Mouse (Mus musculus) testis, adult 2 months (tissue): ENCODE data around the gene Car14.

Experiments used
- CTCF ChIP-seq: fragments of 200-500 bp; IDR thresholded peaks from 2 replicates; pipeline ENCODE4 v1.5.1; 2012; ENCODE audit warnings: low read depth, mild to moderate bottlenecking, inconsistent platforms, low read length, moderate library complexity; ENCODE audit not compliant: control insufficient read depth, insufficient read depth, insufficient replicate concordance
- POLR2A ChIP-seq: fragments of 200-500 bp; IDR thresholded peaks from 2 replicates; pipeline ENCODE4 v1.6.1; 2012; ENCODE audit warnings: low read depth, mild to moderate bottlenecking, inconsistent platforms, low read length, moderate library complexity; ENCODE audit not compliant: control insufficient read depth

GRCm38 (mm10) chr3:95903753-95904502 is 563 bp downstream of the Car14 start:
- no peak for TF ChIP-seq CTCF
- TF ChIP-seq POLR2A, result no peak
